Mouse (Mus musculus) heart, embryonic 15.5 days (tissue): Measurements from ENCODE around the gene Cpa4. TPM values are rescaled to one million over a fixed set of nuclear protein-coding genes. Genes with fewer than 3 reads are reported as not detected.

Source experiments
- ATAC-seq: fragments of 200-750 bp; cut with Nextera tagmentation; replicated peaks from 2 replicates; pipeline ENCODE4 v1.8.0; 2017; ENCODE audit warnings: low read depth, moderate TSS enrichment; ENCODE audit not compliant: insufficient number of reproducible peaks, insufficient read depth, low FRiP score
- H3K27ac ChIP-seq: fragments of 300-500 bp; sonication (generic); 2 replicates; pipeline ENCODE4 v1.5.1; 2015; ENCODE audit warnings: mild to moderate bottlenecking, inconsistent platforms
- H3K27me3 ChIP-seq: fragments of 300-500 bp; sonication (generic); 2 replicates; pipeline ENCODE4 v1.6.1; 2015; ENCODE audit warnings: inconsistent platforms
- H3K36me3 ChIP-seq: fragments of 300-500 bp; sonication (generic); 2 replicates; pipeline ENCODE4 v1.6.1; 2015; ENCODE audit warnings: mild to moderate bottlenecking, inconsistent platforms
- H3K4me1 ChIP-seq: fragments of 300-500 bp; sonication (generic); replicated peaks from 2 replicates; pipeline ENCODE4 v1.6.1; 2015; ENCODE audit warnings: inconsistent platforms
- H3K4me2 ChIP-seq: fragments of 300-500 bp; sonication (generic); 2 replicates; pipeline ENCODE4 v1.6.1; 2015; ENCODE audit warnings: inconsistent platforms, mild to moderate bottlenecking, moderate library complexity
- H3K4me3 ChIP-seq: fragments of 300-500 bp; sonication (generic); 2 replicates; pipeline ENCODE4 v1.5.1; 2015; ENCODE audit warnings: mild to moderate bottlenecking, inconsistent platforms
- H3K9ac ChIP-seq: fragments of 300-500 bp; sonication (generic); 2 replicates; pipeline ENCODE4 v1.6.1; 2015; ENCODE audit warnings: mild to moderate bottlenecking, inconsistent platforms
- H3K9me3 ChIP-seq: fragments of 300-500 bp; sonication (generic); replicated peaks from 2 replicates; pipeline ENCODE4 v1.6.1; 2016; ENCODE audit warnings: inconsistent platforms
- WGBS: fragments of 180-500 bp; shearing (Covaris S2); methylation state at CpG from one replicate; pipeline ENCODE4 v1.1.7; 2015; ENCODE audit warnings: mixed read lengths; 5-methylcytosine and 5-hydroxymethylcytosine counted together
- polyA plus RNA-seq: library from polyadenylated mRNA; unstranded; fragments of >200 nt; fragmentation: Nextera tagmentation; extraction: Ambion mirVana; gene quantifications from 2 replicates; pipeline ENCODE4 v1.2.1, GENCODE M21; 2015

Cpa4 gene
- polyA plus RNA-seq, 1 experiment from 2014 or later: 1.6 TPM

DNA sequence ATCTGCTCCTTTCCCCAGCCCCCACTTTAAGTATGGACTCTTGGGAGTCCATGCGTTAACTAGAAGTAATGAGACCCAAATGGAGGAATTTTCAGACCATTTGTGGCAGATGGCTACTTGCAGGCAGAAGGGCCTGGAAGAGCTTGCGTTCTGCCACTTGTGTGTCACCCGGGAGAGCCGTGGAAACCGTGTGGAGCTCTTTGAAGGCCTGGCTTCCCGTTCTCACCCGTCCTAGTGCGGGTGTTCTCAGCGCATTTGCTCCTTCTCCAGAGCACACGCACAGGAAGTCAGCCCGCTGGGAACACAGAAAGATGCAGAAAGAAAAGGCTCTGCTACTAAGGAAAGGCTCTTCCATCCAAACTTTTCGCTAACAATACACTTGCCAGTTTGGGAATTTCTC lies 25.1 kb upstream of the Cpa4 start:
- H3K27ac ChIP-seq: peak overlapping the region; percentile 56
- H3K4me2 ChIP-seq: no peak overlapping the region
- no peak overlapping the region for H3K4me3 ChIP-seq
- H3K27me3 ChIP-seq: no peaks in the 10 kb centered on the region
- H3K9me3 ChIP-seq: no peaks in the 10 kb centered on the region
- no peaks in the 10 kb centered on the region for H3K36me3 ChIP-seq
- no peak overlapping the region for H3K9ac ChIP-seq
- peaks cover 40% of the 10 kb centered on the region for H3K4me1 ChIP-seq
- WGBS: 44% methylated on average over 12 of the region's 12 CpGs
- ATAC-seq: no peak

DNA sequence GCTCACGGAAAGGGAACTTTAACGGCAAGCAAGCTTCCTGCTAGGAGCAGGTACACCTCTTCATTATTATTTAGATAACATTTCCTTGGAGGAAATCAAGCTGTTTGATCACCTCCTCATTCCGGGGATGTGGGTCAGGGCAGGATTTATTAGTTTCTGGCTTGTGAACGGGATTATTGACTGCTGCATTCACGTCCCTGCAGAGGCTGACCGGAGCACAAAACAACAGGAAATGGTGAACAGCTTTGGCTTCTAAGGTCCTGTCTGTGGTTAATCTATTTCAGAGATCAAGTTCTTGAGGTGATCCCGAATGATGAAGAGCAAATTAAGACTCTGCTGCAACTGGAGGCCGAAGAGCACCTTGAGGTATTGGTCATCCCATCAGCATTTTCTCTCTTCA lies 24.3 kb upstream of the Cpa4 start:
- no peak for ATAC-seq
- Histone ChIP-seq H3K4me2 (no peak overlapping the region), H3K9ac (no peak overlapping the region), H3K9me3 (no peaks in the 10 kb centered on the region), H3K4me1 (peaks cover 45% of the 10 kb centered on the region), H3K27me3 (no peaks in the 10 kb centered on the region), H3K27ac (no peak overlapping the region), H3K4me3 (no peak overlapping the region), H3K36me3 (no peaks in the 10 kb centered on the region)
- WGBS: 59% methylated on average over 8 of the region's 8 CpGs

DNA sequence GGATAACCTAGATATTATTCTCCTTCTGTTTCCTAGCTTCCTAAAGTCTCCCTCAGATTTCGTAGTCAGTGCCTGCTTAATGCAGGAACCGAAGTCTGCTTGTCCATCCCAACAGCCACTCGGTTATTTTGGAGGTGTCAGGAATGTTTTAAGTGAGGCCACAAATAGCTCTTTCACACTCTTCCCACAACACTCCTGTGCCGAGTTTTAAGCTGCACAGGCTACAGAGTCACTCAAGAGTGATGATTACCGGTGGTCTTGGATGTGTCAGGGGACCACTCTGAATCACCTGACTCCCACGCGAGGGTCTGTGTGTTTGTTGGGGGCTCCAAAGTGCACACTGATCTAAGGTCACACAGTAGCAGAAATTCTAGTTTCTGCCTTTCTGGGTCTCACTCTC lies 22.5 kb upstream of the Cpa4 start:
- peak; percentile 75 for ATAC-seq
- Histone ChIP-seq H3K27me3 (no peaks in the 10 kb centered on the region), H3K4me2 (no peak overlapping the region), H3K27ac (peak overlapping the region; percentile 87), H3K4me3 (no peak overlapping the region), H3K36me3 (no peaks in the 10 kb centered on the region), H3K9ac (no peak overlapping the region), H3K4me1 (peaks cover 52% of the 10 kb centered on the region), H3K9me3 (no peaks in the 10 kb centered on the region)
- WGBS: 45% methylated on average over 7 of the region's 7 CpGs

DNA sequence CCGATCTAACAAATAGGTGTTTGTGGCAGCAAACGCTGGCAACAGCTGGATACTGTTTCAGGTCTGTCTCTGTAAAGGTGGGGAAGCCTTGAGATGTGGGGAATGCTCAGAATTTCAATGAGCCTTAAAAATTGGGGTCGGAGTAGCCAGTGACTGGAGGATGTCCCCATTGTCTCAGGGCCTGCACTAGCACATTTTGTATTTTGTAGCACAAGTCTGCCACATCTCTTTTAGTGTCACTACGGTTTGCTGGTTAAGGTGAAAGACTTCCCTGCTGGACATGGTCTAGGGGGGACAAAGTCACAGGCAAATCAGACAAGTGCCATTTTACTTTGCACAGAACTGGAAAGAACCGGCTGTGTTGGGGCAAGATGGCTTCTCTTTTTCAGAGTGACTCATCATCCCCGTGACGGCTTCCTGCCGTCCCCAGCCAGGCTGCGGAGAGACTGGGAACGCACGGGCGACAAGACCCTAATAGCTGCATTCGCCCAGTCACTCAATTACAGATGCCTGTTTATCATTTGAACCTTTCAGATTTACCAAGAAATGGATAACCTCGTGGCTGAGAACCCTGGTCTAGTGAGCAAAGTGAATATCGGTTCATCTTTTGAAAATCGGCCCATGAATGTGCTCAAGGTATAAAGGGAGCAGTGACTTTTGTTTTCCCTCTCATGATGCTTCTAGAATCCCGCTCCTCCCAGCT lies 21.4 kb upstream of the Cpa4 start:
- H3K4me1 ChIP-seq: peaks cover 51% of the 10 kb centered on the region
- 17% methylated on average over 17 of the region's 17 CpGs for WGBS
- H3K27me3 ChIP-seq: no peaks in the 10 kb centered on the region
- peak overlapping the region; percentile 87 for H3K27ac ChIP-seq
- 0 out of 2 replicates have a peak overlapping the region, but pooled peaks have one; percentile 33 for H3K9ac ChIP-seq
- peak overlapping the region; percentile 30 for H3K4me3 ChIP-seq
- no peaks in the 10 kb centered on the region for H3K9me3 ChIP-seq
- peak overlapping the region; percentile 59 for H3K4me2 ChIP-seq
- ATAC-seq: peak; percentile 61; the same call in 1 of the 2 replicates
- no peaks in the 10 kb centered on the region for H3K36me3 ChIP-seq

DNA sequence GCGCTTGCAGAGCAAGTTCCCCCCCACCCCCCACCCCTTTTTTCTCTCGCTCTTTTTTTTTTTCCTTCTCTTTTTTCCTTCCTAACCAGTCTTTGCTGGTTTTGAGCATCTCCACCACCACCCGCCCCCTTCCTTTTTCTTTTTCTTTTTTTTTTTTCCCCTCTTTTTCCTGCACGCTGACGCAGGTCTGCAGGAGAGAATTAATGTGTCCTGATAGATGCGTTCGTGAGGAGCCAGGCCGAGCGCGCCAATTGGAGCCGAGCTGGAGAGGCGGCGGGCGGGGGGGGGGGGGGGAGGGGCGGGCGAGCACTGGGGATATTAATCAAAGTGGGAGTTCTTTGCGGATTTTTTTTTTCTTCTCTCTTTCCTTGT lies 20.9 kb upstream of the Cpa4 start:
- H3K4me3 ChIP-seq: peak overlapping the region; percentile 30
- H3K27ac ChIP-seq: peak overlapping the region; percentile 87
- 0 out of 2 replicates have a peak overlapping the region, but pooled peaks have one; percentile 33 for H3K9ac ChIP-seq
- no peaks in the 10 kb centered on the region for H3K9me3 ChIP-seq
- ATAC-seq: no peak; the same call in 1 of the 2 replicates
- no peaks in the 10 kb centered on the region for H3K36me3 ChIP-seq
- H3K27me3 ChIP-seq: no peaks in the 10 kb centered on the region
- 1% methylated on average over 15 of the region's 17 CpGs for WGBS
- H3K4me1 ChIP-seq: peaks cover 53% of the 10 kb centered on the region
- H3K4me2 ChIP-seq: peak overlapping the region; percentile 59

DNA sequence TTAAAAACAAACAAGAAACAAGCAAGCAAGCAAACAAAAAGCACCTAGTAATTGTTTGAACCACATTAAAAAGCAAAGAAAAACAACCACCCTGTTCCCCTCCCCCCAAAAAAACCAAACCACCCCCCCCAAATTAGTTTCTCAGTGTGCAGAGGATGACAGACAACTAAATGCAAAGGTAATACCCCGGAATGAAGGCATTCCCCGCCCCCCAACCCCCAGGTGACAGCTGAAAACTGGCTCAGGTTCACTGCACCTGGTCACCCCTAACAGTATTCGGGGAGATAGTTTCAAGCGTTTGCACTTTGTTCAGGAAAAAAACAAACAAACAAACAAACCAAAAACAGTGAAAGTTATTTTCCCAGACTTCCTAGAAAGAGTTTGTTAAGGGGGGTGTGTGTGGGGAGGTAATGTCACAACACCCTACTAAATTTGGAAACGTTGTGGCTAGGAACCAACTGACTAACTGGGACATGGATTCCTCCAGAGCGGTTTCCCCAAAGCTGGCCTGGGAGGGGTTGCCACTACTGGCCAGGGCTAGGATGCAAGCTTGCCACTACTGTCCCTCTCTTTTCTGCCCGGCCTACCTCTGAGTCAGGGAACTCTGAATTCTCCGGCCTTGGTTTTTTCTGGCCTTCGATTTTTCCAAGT lies 20.4 kb upstream of the Cpa4 start:
- H3K4me3 ChIP-seq: peak overlapping the region; percentile 30; the same call in 1 of the 2 replicates
- no peaks in the 10 kb centered on the region for H3K27me3 ChIP-seq
- H3K36me3 ChIP-seq: no peaks in the 10 kb centered on the region
- no peak for ATAC-seq
- H3K9me3 ChIP-seq: no peaks in the 10 kb centered on the region
- H3K9ac ChIP-seq: no peak overlapping the region
- H3K27ac ChIP-seq: peak overlapping the region; percentile 87
- H3K4me1 ChIP-seq: peaks cover 53% of the 10 kb centered on the region
- H3K4me2 ChIP-seq: peak overlapping the region; percentile 59
- 39% methylated on average over 9 of the region's 9 CpGs for WGBS

DNA sequence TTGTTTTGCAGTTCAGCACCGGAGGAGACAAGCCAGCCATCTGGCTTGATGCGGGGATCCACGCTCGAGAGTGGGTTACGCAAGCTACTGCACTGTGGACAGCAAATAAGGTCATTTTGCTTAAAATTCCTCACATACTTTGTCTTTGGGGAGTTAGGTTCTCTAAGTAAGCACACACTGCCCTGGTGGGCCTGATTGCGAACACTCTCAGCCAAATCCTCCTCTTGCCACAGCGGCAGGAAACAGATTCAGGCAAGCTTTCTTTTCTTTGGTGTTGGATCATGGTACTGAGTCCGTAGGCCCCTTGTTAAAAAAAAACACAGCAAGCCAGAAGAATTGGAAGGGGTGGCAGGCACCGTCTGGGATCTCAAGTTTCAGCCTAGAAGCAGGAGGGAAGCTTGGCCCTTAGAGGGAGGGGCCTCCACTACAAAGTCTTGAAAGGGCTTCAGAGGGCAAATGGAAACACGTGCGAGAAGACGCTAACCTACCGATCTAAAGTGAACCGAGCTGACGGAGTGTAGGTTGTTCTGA lies 18.9 kb upstream of the Cpa4 start:
- Histone ChIP-seq H3K27ac (peak overlapping the region; percentile 26), H3K9me3 (no peaks in the 10 kb centered on the region), H3K27me3 (no peaks in the 10 kb centered on the region), H3K4me1 (peaks cover 44% of the 10 kb centered on the region), H3K9ac (no peak overlapping the region), H3K4me3 (no peak overlapping the region), H3K36me3 (no peaks in the 10 kb centered on the region), H3K4me2 (no peak overlapping the region)
- 34% methylated on average over 15 of the region's 15 CpGs for WGBS
- ATAC-seq: no peak

DNA sequence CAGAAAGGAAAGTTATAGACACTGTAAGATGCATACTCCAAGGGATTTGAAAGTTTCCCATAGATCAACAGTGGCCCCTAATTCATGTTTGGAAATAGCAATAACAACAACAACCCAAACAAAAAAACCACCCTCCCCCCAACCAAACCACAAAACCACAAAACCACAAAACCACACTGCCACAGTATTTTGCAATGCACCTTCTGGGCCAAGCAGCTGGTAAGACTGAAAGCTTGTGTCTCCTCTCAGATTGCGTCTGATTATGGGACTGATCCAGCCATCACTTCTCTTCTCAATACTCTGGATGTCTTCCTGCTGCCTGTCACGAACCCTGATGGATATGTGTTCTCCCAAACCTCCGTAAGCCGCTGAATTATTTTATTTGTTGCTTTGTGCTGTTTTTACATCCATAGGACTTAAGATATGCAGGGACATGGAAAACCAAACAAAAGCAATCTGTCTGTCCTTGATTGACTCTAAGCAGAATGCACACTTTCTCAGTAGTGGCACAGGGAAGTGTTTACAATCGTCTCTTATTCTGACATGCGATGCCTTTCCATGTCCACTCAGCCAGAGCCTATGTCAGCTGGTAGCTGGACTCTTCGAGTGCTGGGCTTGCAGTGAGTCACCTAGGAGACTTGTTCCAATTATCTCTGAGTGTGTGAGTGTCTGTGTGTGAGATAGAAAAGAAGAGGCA lies 17.5 kb upstream of the Cpa4 start:
- no peak for ATAC-seq
- Histone ChIP-seq H3K4me2 (no peak overlapping the region), H3K4me3 (no peak overlapping the region), H3K9me3 (no peaks in the 10 kb centered on the region), H3K27ac (no peak overlapping the region), H3K36me3 (no peaks in the 10 kb centered on the region), H3K9ac (no peak overlapping the region), H3K4me1 (peaks cover 39% of the 10 kb centered on the region), H3K27me3 (no peaks in the 10 kb centered on the region)
- 85% methylated on average over 7 of the region's 7 CpGs for WGBS

DNA sequence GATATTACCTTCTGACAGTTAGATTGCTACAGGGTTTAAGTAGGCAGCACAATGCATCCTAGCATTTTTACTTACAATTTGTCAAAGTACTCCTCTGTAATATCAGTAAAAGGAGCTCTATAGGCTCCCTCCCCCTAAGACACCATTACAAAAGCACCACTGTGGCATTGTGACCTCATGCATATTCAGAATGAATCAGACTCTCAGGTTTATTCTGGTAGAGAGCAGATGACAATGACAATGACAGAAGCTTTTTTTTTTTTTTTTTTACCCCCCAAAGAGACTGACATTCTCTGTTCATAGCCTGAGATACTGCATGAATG lies 17.0 kb upstream of the Cpa4 start:
- Histone ChIP-seq H3K4me1 (peaks cover 42% of the 10 kb centered on the region), H3K27ac (no peak overlapping the region), H3K4me2 (no peak overlapping the region), H3K9ac (no peak overlapping the region), H3K36me3 (no peaks in the 10 kb centered on the region), H3K4me3 (no peak overlapping the region), H3K9me3 (no peaks in the 10 kb centered on the region), H3K27me3 (no peaks in the 10 kb centered on the region)
- ATAC-seq: no peak

DNA sequence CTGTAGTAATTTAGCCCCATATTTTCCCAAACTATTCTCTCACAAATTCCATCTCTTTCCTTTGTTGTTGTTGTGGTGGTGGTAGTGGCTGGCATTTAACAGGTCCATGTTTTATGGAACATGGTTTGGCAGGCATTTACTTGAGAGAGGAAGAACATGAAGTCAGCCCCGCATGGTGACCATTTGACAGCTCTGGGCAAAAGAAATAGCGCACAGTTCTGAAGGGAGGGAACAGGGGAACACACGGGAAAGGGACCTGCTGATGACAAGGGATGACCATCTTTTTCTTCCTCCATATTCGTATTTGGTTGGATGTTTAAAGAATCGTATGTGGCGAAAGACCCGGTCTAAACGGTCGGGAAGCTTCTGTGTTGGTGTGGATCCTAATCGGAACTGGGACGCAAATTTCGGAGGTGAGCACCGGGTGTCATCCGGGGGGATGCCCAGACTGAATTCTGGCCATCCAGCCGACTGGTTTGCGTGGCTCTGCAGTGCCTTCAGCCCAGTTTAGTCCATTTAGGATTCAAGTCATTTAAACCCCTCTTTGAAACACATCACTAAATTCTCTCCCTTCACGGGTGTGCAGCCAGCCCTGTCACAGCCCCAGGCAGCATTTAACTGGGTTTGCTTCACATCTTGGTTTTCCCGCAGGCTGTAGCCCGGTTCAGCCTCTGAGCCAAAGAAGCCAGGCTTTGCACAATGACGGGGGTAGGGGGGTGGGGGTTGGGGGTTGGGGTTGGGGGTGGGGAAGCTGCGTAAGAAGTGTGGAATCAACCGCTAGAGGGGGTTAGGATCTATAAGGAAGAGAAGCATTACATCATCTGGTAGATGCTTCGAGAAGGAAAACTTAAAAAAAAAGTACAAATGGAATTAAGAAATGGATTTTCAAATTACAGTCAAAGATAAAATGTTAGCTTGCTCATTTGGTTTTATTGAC lies 16.3 kb upstream of the Cpa4 start:
- ATAC-seq: no peak
- 39% methylated on average over 23 of the region's 23 CpGs for WGBS
- no peaks in the 10 kb centered on the region for H3K9me3 ChIP-seq
- peaks cover 38% of the 10 kb centered on the region for H3K4me1 ChIP-seq
- no peak overlapping the region for H3K4me3 ChIP-seq
- H3K36me3 ChIP-seq: no peaks in the 10 kb centered on the region
- H3K27me3 ChIP-seq: no peaks in the 10 kb centered on the region
- no peak overlapping the region for H3K27ac ChIP-seq
- H3K9ac ChIP-seq: no peak overlapping the region
- H3K4me2 ChIP-seq: peak overlapping the region; percentile 37; the same call in 1 of the 2 replicates

DNA sequence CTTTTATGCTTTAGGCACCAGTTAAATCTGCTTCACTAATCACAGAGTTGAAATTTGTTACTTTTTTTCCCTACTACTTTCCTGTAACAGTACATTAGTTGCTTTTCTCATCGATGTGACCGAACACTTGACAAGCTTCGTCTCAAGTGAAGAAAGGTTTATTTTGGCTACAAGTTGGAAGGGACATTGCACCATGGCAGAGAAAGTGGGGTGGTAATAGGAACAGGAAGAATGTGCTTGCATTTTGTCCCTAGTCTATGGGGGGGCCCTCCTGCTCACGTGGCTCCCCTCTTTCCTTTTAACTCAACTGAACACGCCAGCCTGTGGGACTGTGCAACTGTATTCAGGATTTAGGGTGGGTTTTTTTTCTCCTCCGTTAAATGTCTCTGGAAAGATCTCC lies 15.5 kb upstream of the Cpa4 start:
- peak overlapping the region; percentile 46; the same call in 1 of the 2 replicates for H3K27ac ChIP-seq
- H3K4me1 ChIP-seq: peaks cover 34% of the 10 kb centered on the region
- H3K9me3 ChIP-seq: no peaks in the 10 kb centered on the region
- 56% methylated on average over 6 of the region's 6 CpGs for WGBS
- H3K36me3 ChIP-seq: no peaks in the 10 kb centered on the region
- H3K9ac ChIP-seq: no peak overlapping the region
- H3K4me3 ChIP-seq: no peak overlapping the region
- H3K4me2 ChIP-seq: no peak overlapping the region
- no peak for ATAC-seq
- H3K27me3 ChIP-seq: no peaks in the 10 kb centered on the region
